Mouse (Mus musculus) kidney, postnatal 0 days (tissue): ENCODE data around the gene Npepps. TPM values are rescaled to one million over a fixed set of nuclear protein-coding genes. Genes with fewer than 3 reads are reported as not detected.

ENCODE experiments used
- ATAC-seq: fragments of 200-750 bp; cut with Nextera tagmentation; replicated peaks from 2 replicates; pipeline ENCODE4 v1.8.0; 2017; ENCODE audit warnings: low read depth, moderate number of reproducible peaks, moderate TSS enrichment, moderate library complexity; ENCODE audit not compliant: low FRiP score
- DNase-seq: peaks from one replicate; pipeline ENCODE4 v3.0.0-alpha.2; 2016; ENCODE audit warnings: low spot score
- H3K27ac ChIP-seq: fragments of 300-500 bp; sonication (generic); 2 replicates; pipeline ENCODE4 v1.5.1; 2014; ENCODE audit warnings: mild to moderate bottlenecking
- H3K27me3 ChIP-seq: fragments of 300-500 bp; sonication (generic); 2 replicates; pipeline ENCODE4 v1.6.1; 2014; ENCODE audit warnings: low read length, mixed read lengths; ENCODE audit not compliant: insufficient read depth
- H3K36me3 ChIP-seq: fragments of 300-500 bp; sonication (generic); 2 replicates; pipeline ENCODE4 v1.6.1; 2014; ENCODE audit warnings: low read length, mixed read lengths; ENCODE audit not compliant: insufficient read depth
- H3K4me1 ChIP-seq: fragments of 300-500 bp; sonication (generic); replicated peaks from 2 replicates; pipeline ENCODE4 v1.6.1; 2014; ENCODE audit warnings: antibody characterized with exemption, low read length, mixed read lengths; ENCODE audit not compliant: insufficient read depth
- H3K4me2 ChIP-seq: fragments of 300-500 bp; sonication (generic); 2 replicates; pipeline ENCODE4 v1.6.1; 2014; ENCODE audit warnings: mild to moderate bottlenecking, low read length, moderate library complexity, mixed read lengths
- H3K4me3 ChIP-seq: fragments of 300-500 bp; sonication (generic); replicated peaks from 2 replicates; pipeline ENCODE4 v1.5.1; 2014; ENCODE audit warnings: low read depth, low read length
- H3K9ac ChIP-seq: fragments of 300-500 bp; sonication (generic); 2 replicates; pipeline ENCODE4 v1.6.1; 2014; ENCODE audit warnings: low read depth, low read length
- H3K9me3 ChIP-seq: fragments of 300-500 bp; sonication (generic); replicated peaks from 2 replicates; pipeline ENCODE4 v1.6.1; 2016; ENCODE audit warnings: low read length, inconsistent platforms, mixed read lengths
- CTCF ChIP-seq: IDR thresholded peaks from 2 replicates; pipeline ENCODE4 v1.5.1; 2016; ENCODE audit warnings: antibody characterized with exemption, low read depth, mild to moderate bottlenecking, moderate library complexity
- WGBS: fragments of 180-500 bp; shearing (Covaris S2); extraction: QIAGEN DNeasy Blood & Tissue Kit; methylation state at CpG from one replicate; pipeline ENCODE4 v1.1.7; 2014; 5-methylcytosine and 5-hydroxymethylcytosine counted together
- polyA plus RNA-seq: library from polyadenylated mRNA; unstranded; fragments of >200 nt; fragmentation: Nextera tagmentation; extraction: Ambion mirVana; gene quantifications from 2 replicates; pipeline ENCODE4 v1.2.1, GENCODE M21; 2015

Npepps gene
- polyA plus RNA-seq, 1 experiment from 2014 or later = 46.5 TPM

- Histone ChIP-seq H3K9ac (no peak overlapping the region), H3K36me3 (peaks cover 13% of the 10 kb centered on the region), H3K9me3 (no peaks in the 10 kb centered on the region), H3K4me2 (peak overlapping the region; percentile 69), H3K27me3 (no peaks in the 10 kb centered on the region), H3K27ac (0 out of 2 replicates have a peak overlapping the region, but pooled peaks have one; percentile 78), H3K4me1 (0 out of 2 replicates have a peak, but pooled peaks cover 2% of the 10 kb centered on the region), H3K4me3 (no peak overlapping the region)
- no peak for TF ChIP-seq CTCF
- ATAC-seq (no peak), DNase-seq (no peak)
- WGBS = 36% methylated on average over 3 of the region's 3 CpGs
Observed at GRCm38 (mm10) chr11:97189231-97189630, 91.2 kb downstream of the Npepps start.

GRCm38 (mm10) chr11:97188643-97188955, 91.8 kb downstream of the Npepps start:
- Histone ChIP-seq H3K9me3 (no peaks in the 10 kb centered on the region), H3K27ac (peak overlapping the region; percentile 78), H3K4me3 (peak overlapping the region; percentile 39), H3K9ac (peak overlapping the region; percentile 57), H3K4me2 (peak overlapping the region; percentile 69), H3K36me3 (peaks cover 19% of the 10 kb centered on the region), H3K27me3 (no peaks in the 10 kb centered on the region), H3K4me1 (0 out of 2 replicates have a peak, but pooled peaks cover 2% of the 10 kb centered on the region)
- no peak for DNase-seq
- under 1% methylated on average over 15 of the region's 15 CpGs for WGBS
- no peak for ATAC-seq
- TF ChIP-seq CTCF = no peak

- H3K4me2 ChIP-seq = peak within 1 kb of the TSS; percentile 69
- H3K27me3 ChIP-seq = no peaks in the 10 kb centered on the region
Observed at GRCm38 (mm10) chr11:97187764-97188642, 92.4 kb downstream of the Npepps start, which contains the start of gene Kpnb1. TSS of gene Kpnb1 (minus strand) at chr11:97187881.

GRCm38 (mm10) chr11:97186947-97187763, 93.3 kb downstream of the Npepps start:
- WGBS = 0% methylated on average over 56 of the region's 74 CpGs
- ATAC-seq (peak; percentile 74), DNase-seq (peak; percentile 98)
- Histone ChIP-seq H3K9me3 (no peaks in the 10 kb centered on the region), H3K4me3 (peak overlapping the region; percentile 92), H3K27me3 (no peaks in the 10 kb centered on the region), H3K9ac (peak overlapping the region; percentile 86), H3K27ac (peak overlapping the region; percentile 96), H3K36me3 (peaks cover 29% of the 10 kb centered on the region), H3K4me2 (peak overlapping the region; percentile 66), H3K4me1 (0 out of 2 replicates have a peak, but pooled peaks cover 2% of the 10 kb centered on the region)
- peak; percentile 31 for TF ChIP-seq CTCF

More at GRCm38 (mm10) chr11:97187764-97188642, 92.4 kb downstream of the Npepps start, which contains the start of gene Kpnb1:
- no peak for TF ChIP-seq CTCF
- H3K4me1 ChIP-seq = 0 out of 2 replicates have a peak, but pooled peaks cover 2% of the 10 kb centered on the region
- WGBS = under 1% methylated on average over 89 of the region's 101 CpGs
- peak within 1 kb of the TSS; percentile 86 for H3K9ac ChIP-seq
- no peaks in the 10 kb centered on the region for H3K9me3 ChIP-seq
- peak within 1 kb of the TSS; percentile 92 for H3K4me3 ChIP-seq
- DNase-seq (peak; percentile 99), ATAC-seq (peak; percentile 97)
- peaks cover 25% of the 10 kb centered on the region for H3K36me3 ChIP-seq
- H3K27ac ChIP-seq = peak within 1 kb of the TSS; percentile 96

GRCm38 (mm10) chr11:97185704-97186614, 94.5 kb downstream of the Npepps start:
- no peaks in the 10 kb centered on the region for H3K9me3 ChIP-seq
- H3K36me3 ChIP-seq = peaks cover 39% of the 10 kb centered on the region
- no peak for TF ChIP-seq CTCF
- WGBS = 53% methylated on average over 5 of the region's 5 CpGs
- DNase-seq (no peak), ATAC-seq (no peak)
- no peak overlapping the region for H3K27ac ChIP-seq
- peak overlapping the region; percentile 92 for H3K4me3 ChIP-seq
- peak overlapping the region; percentile 66 for H3K4me2 ChIP-seq
- no peaks in the 10 kb centered on the region for H3K27me3 ChIP-seq
- H3K9ac ChIP-seq = peak overlapping the region; percentile 46; the same call in 1 of the 2 replicates
- H3K4me1 ChIP-seq = 0 out of 2 replicates have a peak, but pooled peaks cover 2% of the 10 kb centered on the region
